Mouse (Mus musculus): ENCODE measurements around the gene Psma5. TPM values are rescaled to one million over a fixed set of nuclear protein-coding genes. Genes with fewer than 3 reads are reported as not detected.
A peak's percentile ranks its signal among the peaks of the same experiment; 100 is the strongest.

The Psma5 gene
- 275 and 296 TPM in 2 replicates for polyA plus RNA-seq (2014; fragmentation: Nextera tagmentation; extraction: Ambion mirVana)

GRCm38 (mm10) chr3:108256719-108257637, at the start of gene Psma5:
Gene Psma5, plus strand, starts transcription at chr3:108256926.
- no peaks in the 10 kb centered on the region for H3K27me3 ChIP-seq (ENCODE audit: control insufficient read depth, insufficient read depth, low read length)
- ATAC-seq (ENCODE audit: low FRiP score) (peak; percentile 99), DNase-seq (ENCODE audit: low spot score) (peak; percentile 99)
- no peaks in the 10 kb centered on the region for H3K4me1 ChIP-seq (replicated peaks; ENCODE audit: control insufficient read depth, insufficient read depth, low read length)
- peak within 1 kb of the TSS; percentile 84 for H3K4me3 ChIP-seq (ENCODE audit: low read depth, low read length)
- no peaks in the 10 kb centered on the region for H3K9me3 ChIP-seq (ENCODE audit: control insufficient read depth, low read length)
- peak within 1 kb of the TSS; percentile 78 for H3K9ac ChIP-seq (ENCODE audit: low read depth, low read length)
- under 1% methylated on average over 70 of the region's 79 CpGs for WGBS
- no peaks in the 10 kb centered on the region for H3K36me3 ChIP-seq (ENCODE audit: control insufficient read depth, insufficient read depth, low read length)
- peak within 1 kb of the TSS; percentile 76 for H3K4me2 ChIP-seq (replicated peaks; ENCODE audit: low read depth, low read length)
- 0 out of 2 replicates have a peak within 1 kb of the TSS, but pooled peaks have one; percentile 10 for H3K27ac ChIP-seq (ENCODE audit: low read depth, low read length)

DNA sequence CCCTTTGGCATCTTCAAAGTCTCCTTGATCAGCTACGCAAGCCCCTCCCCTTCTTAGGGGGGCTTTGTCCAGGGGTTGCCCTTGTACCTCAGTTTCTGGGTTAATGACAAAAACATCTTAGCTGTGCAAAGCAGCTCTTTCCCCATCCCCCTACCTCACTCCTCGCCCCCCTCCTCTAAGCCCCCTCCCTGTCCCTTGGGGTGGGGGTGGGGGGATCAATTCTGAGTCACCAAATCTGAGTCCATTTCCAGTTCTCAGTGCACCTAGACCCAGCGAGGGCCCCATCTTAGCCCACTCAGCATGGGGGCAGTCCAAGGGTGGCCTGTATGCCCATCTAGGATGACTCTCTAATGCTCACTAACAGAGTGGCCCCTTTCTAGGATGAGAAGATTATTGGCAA, 47.7 kb upstream of the Psma5 start:
- Histone ChIP-seq H3K4me3 (ENCODE audit: low read depth, low read length) (peak overlapping the region; percentile 68), H3K36me3 (ENCODE audit: control insufficient read depth, insufficient read depth, low read length) (peaks cover 3% of the 10 kb centered on the region; the same call in 1 of the 2 replicates), H3K4me2 (replicated peaks; ENCODE audit: low read depth, low read length) (peak overlapping the region; percentile 67), H3K9ac (ENCODE audit: low read depth, low read length) (peak overlapping the region; percentile 89), H3K4me1 (replicated peaks; ENCODE audit: control insufficient read depth, insufficient read depth, low read length) (no peaks in the 10 kb centered on the region; the same call in none of the 2 replicates), H3K27me3 (ENCODE audit: control insufficient read depth, insufficient read depth, low read length) (no peaks in the 10 kb centered on the region), H3K27ac (ENCODE audit: low read depth, low read length) (peak overlapping the region; percentile 96; the same call in 1 of the 2 replicates), H3K9me3 (ENCODE audit: control insufficient read depth, low read length) (no peaks in the 10 kb centered on the region)
- DNase-seq (ENCODE audit: low spot score) = no peak
- 63% methylated on average over 3 of the region's 3 CpGs for WGBS
- ATAC-seq (ENCODE audit: low FRiP score) = no peak

GRCm38 (mm10) chr3:108209536-108209935, 47.2 kb upstream of the Psma5 start:
- DNase-seq (ENCODE audit: low spot score) = no peak
- no peaks in the 10 kb centered on the region for H3K27me3 ChIP-seq (ENCODE audit: control insufficient read depth, insufficient read depth, low read length)
- no peaks in the 10 kb centered on the region; the same call in none of the 2 replicates for H3K4me1 ChIP-seq (replicated peaks; ENCODE audit: control insufficient read depth, insufficient read depth, low read length)
- H3K9ac ChIP-seq (ENCODE audit: low read depth, low read length) = peak overlapping the region; percentile 89
- H3K36me3 ChIP-seq (ENCODE audit: control insufficient read depth, insufficient read depth, low read length) = peaks cover 3% of the 10 kb centered on the region; the same call in 1 of the 2 replicates
- peak overlapping the region; percentile 68 for H3K4me3 ChIP-seq (ENCODE audit: low read depth, low read length)
- peak overlapping the region; percentile 67 for H3K4me2 ChIP-seq (replicated peaks; ENCODE audit: low read depth, low read length)
- H3K27ac ChIP-seq (ENCODE audit: low read depth, low read length) = peak overlapping the region; percentile 96
- H3K9me3 ChIP-seq (ENCODE audit: control insufficient read depth, low read length) = no peaks in the 10 kb centered on the region
- ATAC-seq (ENCODE audit: low FRiP score) = peak; percentile 21
- WGBS = 8% methylated on average over 8 of the region's 8 CpGs

DNA sequence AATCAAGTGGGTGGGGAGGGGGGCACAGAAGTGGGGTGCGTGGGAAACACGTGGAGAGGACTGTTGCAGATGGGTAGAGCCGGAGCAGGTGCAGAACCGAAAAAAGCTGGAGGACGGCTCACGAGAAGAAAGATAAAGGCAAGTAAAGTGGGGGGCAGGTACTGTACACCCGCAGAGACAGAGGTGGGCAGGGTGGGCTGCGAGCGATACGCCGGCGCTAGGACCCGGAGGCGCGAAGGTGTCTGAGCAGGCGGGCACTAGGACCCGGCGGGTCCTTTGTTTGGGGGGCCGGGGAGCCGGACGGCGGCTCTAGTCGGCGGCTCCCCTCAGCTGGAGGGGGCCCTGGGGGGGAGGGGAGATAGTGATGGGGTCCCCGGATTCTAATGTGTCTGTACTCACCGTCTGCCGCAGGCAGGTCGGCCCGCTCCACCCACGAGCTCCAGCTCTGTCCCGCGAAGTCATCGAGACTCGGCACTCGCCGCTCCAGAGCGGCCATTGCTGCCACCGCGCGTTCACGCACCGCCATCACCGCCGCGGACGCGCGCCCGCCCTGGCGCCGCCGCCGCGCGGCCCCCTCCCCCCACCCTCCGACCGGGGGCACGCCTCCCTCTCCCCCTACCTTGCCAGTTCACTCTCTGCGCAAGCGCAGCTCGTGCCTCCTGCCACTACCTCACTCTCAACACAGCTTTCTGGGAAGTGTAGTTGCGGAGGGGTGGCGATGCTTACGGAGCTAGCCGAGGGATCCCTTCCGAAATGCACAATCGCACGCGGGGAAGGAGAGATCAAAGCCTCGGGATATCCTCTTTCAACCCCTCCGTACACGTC, 46.6 kb upstream of the Psma5 start:
- Histone ChIP-seq H3K4me3 (ENCODE audit: low read depth, low read length) (peak overlapping the region; percentile 68), H3K27me3 (ENCODE audit: control insufficient read depth, insufficient read depth, low read length) (no peaks in the 10 kb centered on the region), H3K36me3 (ENCODE audit: control insufficient read depth, insufficient read depth, low read length) (peaks cover 3% of the 10 kb centered on the region; the same call in 1 of the 2 replicates), H3K9ac (ENCODE audit: low read depth, low read length) (peak overlapping the region; percentile 89), H3K4me2 (replicated peaks; ENCODE audit: low read depth, low read length) (peak overlapping the region; percentile 75), H3K9me3 (ENCODE audit: control insufficient read depth, low read length) (no peaks in the 10 kb centered on the region), H3K27ac (ENCODE audit: low read depth, low read length) (peak overlapping the region; percentile 96), H3K4me1 (replicated peaks; ENCODE audit: control insufficient read depth, insufficient read depth, low read length) (no peaks in the 10 kb centered on the region; the same call in none of the 2 replicates)
- peak; percentile 98 for DNase-seq (ENCODE audit: low spot score)
- WGBS = under 1% methylated on average over 48 of the region's 72 CpGs
- peak; percentile 96 for ATAC-seq (ENCODE audit: low FRiP score)

- H3K9ac ChIP-seq (ENCODE audit: low read depth, low read length) = peak within 1 kb of the TSS; percentile 89
- peak; percentile 86 for ATAC-seq (ENCODE audit: low FRiP score)
- H3K27me3 ChIP-seq (ENCODE audit: control insufficient read depth, insufficient read depth, low read length) = no peaks in the 10 kb centered on the region
- H3K4me3 ChIP-seq (ENCODE audit: low read depth, low read length) = peak within 1 kb of the TSS; percentile 68
- DNase-seq (ENCODE audit: low spot score) = no peak
- H3K9me3 ChIP-seq (ENCODE audit: control insufficient read depth, low read length) = no peaks in the 10 kb centered on the region
- no peaks in the 10 kb centered on the region; the same call in none of the 2 replicates for H3K4me1 ChIP-seq (replicated peaks; ENCODE audit: control insufficient read depth, insufficient read depth, low read length)
- H3K36me3 ChIP-seq (ENCODE audit: control insufficient read depth, insufficient read depth, low read length) = no peaks in the 10 kb centered on the region
- peak within 1 kb of the TSS; percentile 96 for H3K27ac ChIP-seq (ENCODE audit: low read depth, low read length)
- H3K4me2 ChIP-seq (replicated peaks; ENCODE audit: low read depth, low read length) = peak within 1 kb of the TSS; percentile 75
- 0% methylated on average over 14 of the region's 14 CpGs for WGBS
These were observed 46.0 kb upstream of the Psma5 start, which contains the start of gene Atxn7l2 for GRCm38 (mm10) chr3:108210771-108211139. Gene Atxn7l2, minus strand, starts transcription at chr3:108210934.

DNA sequence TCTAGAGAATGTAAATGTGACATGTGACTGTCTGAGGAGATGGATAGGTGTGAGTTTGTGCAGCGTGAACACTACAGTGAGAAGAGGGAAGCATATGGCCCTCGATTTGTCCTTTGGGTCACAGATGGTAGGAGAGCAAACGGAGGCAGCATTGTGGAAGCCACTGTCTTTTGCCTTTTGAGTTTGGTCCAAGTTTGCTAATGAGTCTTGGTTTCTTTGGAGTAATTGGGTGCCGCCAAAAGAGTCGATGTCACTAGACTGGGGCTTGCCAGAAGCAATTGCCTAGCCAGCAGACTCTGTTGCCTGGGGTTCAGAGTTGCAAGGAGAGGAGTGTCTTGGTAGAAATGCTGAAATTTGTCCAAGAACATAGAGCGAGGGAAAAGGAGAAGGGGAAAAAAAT, 44.9 kb upstream of the Psma5 start:
- no peak overlapping the region for H3K27ac ChIP-seq (ENCODE audit: low read depth, low read length)
- 85% methylated on average over 6 of the region's 6 CpGs for WGBS

DNA sequence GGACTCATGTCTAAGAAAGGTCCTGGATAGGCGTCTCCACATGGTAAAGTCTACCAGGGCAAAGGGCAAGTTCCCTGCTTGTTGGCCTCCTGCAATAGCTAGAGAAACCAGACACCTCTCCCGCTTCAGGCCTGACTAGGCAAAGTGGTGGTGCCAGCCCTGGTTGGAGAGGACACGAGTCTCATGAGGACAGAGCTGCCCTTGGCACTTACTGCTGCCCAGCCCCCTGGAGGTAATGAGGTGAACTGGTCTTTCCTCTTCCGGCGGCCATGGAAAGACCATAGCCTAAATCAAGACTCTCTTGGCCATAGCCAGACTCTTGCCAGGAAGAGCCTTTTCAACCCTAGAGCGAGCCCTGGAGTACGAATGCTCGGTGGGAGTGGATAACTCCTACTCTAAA, 44.3 kb upstream of the Psma5 start:
- Histone ChIP-seq H3K9ac (ENCODE audit: low read depth, low read length) (no peak overlapping the region), H3K27me3 (ENCODE audit: control insufficient read depth, insufficient read depth, low read length) (no peaks in the 10 kb centered on the region), H3K36me3 (ENCODE audit: control insufficient read depth, insufficient read depth, low read length) (no peaks in the 10 kb centered on the region), H3K4me1 (replicated peaks; ENCODE audit: control insufficient read depth, insufficient read depth, low read length) (no peaks in the 10 kb centered on the region; the same call in none of the 2 replicates), H3K4me2 (replicated peaks; ENCODE audit: low read depth, low read length) (no peak overlapping the region), H3K9me3 (ENCODE audit: control insufficient read depth, low read length) (no peaks in the 10 kb centered on the region), H3K4me3 (ENCODE audit: low read depth, low read length) (no peak overlapping the region), H3K27ac (ENCODE audit: low read depth, low read length) (no peak overlapping the region)
- no peak for ATAC-seq (ENCODE audit: low FRiP score)
- DNase-seq (ENCODE audit: low spot score) = no peak
- WGBS = 88% methylated on average over 8 of the region's 8 CpGs

More for the DNA sequence above, 44.9 kb upstream of the Psma5 start:
- H3K4me2 ChIP-seq (replicated peaks; ENCODE audit: low read depth, low read length) = no peak overlapping the region
- no peaks in the 10 kb centered on the region for H3K36me3 ChIP-seq (ENCODE audit: control insufficient read depth, insufficient read depth, low read length)
- H3K27me3 ChIP-seq (ENCODE audit: control insufficient read depth, insufficient read depth, low read length) = no peaks in the 10 kb centered on the region
- no peak for ATAC-seq (ENCODE audit: low FRiP score)
- no peak overlapping the region for H3K9ac ChIP-seq (ENCODE audit: low read depth, low read length)
- H3K9me3 ChIP-seq (ENCODE audit: control insufficient read depth, low read length) = no peaks in the 10 kb centered on the region
- H3K4me3 ChIP-seq (ENCODE audit: low read depth, low read length) = no peak overlapping the region
- no peaks in the 10 kb centered on the region; the same call in none of the 2 replicates for H3K4me1 ChIP-seq (replicated peaks; ENCODE audit: control insufficient read depth, insufficient read depth, low read length)
- DNase-seq (ENCODE audit: low spot score) = no peak

DNA sequence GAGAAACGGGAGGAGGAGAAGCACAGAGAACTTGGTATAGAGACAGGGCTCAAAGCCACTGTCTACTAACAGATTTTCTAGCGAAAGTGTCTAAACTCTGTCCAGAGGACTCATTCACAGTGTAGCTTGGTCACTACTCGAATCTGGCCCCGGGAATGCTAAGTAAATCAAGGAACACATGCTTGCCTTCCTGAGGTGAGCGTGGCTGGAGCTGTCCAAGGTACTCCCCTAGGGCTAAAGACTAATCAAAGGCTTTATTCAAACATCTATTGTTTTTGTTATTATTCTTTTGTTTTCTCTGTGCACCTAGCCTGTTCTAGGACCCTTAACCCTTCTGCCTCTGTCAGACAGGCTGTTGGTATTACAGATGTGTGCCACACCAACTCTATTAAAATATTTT, 42.0 kb upstream of the Psma5 start:
- no peak for ATAC-seq (ENCODE audit: low FRiP score)
- Histone ChIP-seq H3K4me1 (replicated peaks; ENCODE audit: control insufficient read depth, insufficient read depth, low read length) (no peaks in the 10 kb centered on the region), H3K9me3 (ENCODE audit: control insufficient read depth, low read length) (no peaks in the 10 kb centered on the region), H3K4me3 (ENCODE audit: low read depth, low read length) (no peak overlapping the region), H3K27me3 (ENCODE audit: control insufficient read depth, insufficient read depth, low read length) (no peaks in the 10 kb centered on the region), H3K27ac (ENCODE audit: low read depth, low read length) (no peak overlapping the region), H3K4me2 (replicated peaks; ENCODE audit: low read depth, low read length) (no peak overlapping the region), H3K9ac (ENCODE audit: low read depth, low read length) (no peak overlapping the region), H3K36me3 (ENCODE audit: control insufficient read depth, insufficient read depth, low read length) (no peaks in the 10 kb centered on the region)
- DNase-seq (ENCODE audit: low spot score) = peak; percentile 36
- 30% methylated on average over 5 of the region's 5 CpGs for WGBS

Measured in hindbrain, embryonic 11.5 days (tissue).